Mouse (Mus musculus) MEL (cell line): ENCODE results near the gene Mxra8.

Source experiments
- CHD2 ChIP-seq: IDR thresholded peaks from 2 replicates; pipeline ENCODE4 v1.6.1; 2011; ENCODE audit warnings: low read length, improper control_type of control experiment
- CTCF ChIP-seq, 3 experiments: IDR thresholded peaks in 2 of 3; conservative IDR thresholded peaks in 1 of 3; 2 replicates each; pipeline ENCODE4 v1.5.1; 2011 to 2012; ENCODE audit warnings: low read length in 3 of 3, low read depth in 2 of 3, mild to moderate bottlenecking in 2 of 3, improper control_type of control experiment in 1 of 3, inconsistent platforms in 1 of 3, mixed read lengths in 1 of 3, moderate library complexity in 1 of 3; ENCODE audit not compliant: control insufficient read depth in 1 of 3, insufficient read depth in 1 of 3, poor library complexity in 1 of 3, severe bottlenecking in 1 of 3
- E2F4 ChIP-seq: IDR thresholded peaks from 2 replicates; pipeline ENCODE4 v1.6.1; 2011; ENCODE audit warnings: low read depth, low read length, improper control_type of control experiment, borderline replicate concordance
- ELF1 ChIP-seq: IDR thresholded peaks from 2 replicates; pipeline ENCODE4 v1.6.1; 2014; ENCODE audit warnings: low read depth, mild to moderate bottlenecking, inconsistent platforms, low read length, improper control_type of control experiment, moderate library complexity
- EP300 ChIP-seq, 2 experiments: IDR thresholded peaks; 2 replicates each; pipeline ENCODE4 v1.6.1; 2011; ENCODE audit warnings: improper control_type of control experiment in 2 of 2, low read length in 2 of 2, low read depth in 1 of 2, mild to moderate bottlenecking in 1 of 2
- MAFK ChIP-seq: IDR thresholded peaks from 2 replicates; pipeline ENCODE4 v1.6.1; 2011; ENCODE audit warnings: low read depth, mild to moderate bottlenecking, low read length, improper control_type of control experiment, borderline replicate concordance
- MYC ChIP-seq: IDR thresholded peaks from 2 replicates; pipeline ENCODE4 v1.6.1; 2011; ENCODE audit warnings: low read depth, mild to moderate bottlenecking, low read length, improper control_type of control experiment, moderate library complexity
- POLR2A ChIP-seq, 2 experiments: IDR thresholded peaks; 2 replicates each; pipeline ENCODE4 v1.6.1; 2011 to 2012; ENCODE audit warnings: low read length in 2 of 2, mild to moderate bottlenecking in 2 of 2, control low read depth in 1 of 2, improper control_type of control experiment in 1 of 2, low read depth in 1 of 2, moderate library complexity in 1 of 2; ENCODE audit not compliant: control insufficient read depth in 1 of 2, insufficient read depth in 1 of 2, poor library complexity in 1 of 2
- TCF12 ChIP-seq: IDR thresholded peaks from 2 replicates; pipeline ENCODE4 v1.6.1; 2014; ENCODE audit warnings: low read depth, mild to moderate bottlenecking, inconsistent platforms, low read length, improper control_type of control experiment, moderate library complexity
- UBTF ChIP-seq: IDR thresholded peaks from 2 replicates; pipeline ENCODE4 v1.6.1; 2012; ENCODE audit warnings: low read depth, mild to moderate bottlenecking, inconsistent platforms, low read length, improper control_type of control experiment, moderate library complexity, borderline replicate concordance; ENCODE audit not compliant: insufficient read depth
- ZNF384 ChIP-seq: IDR thresholded peaks from 2 replicates; pipeline ENCODE4 v1.6.1; 2012; ENCODE audit warnings: low read depth, mild to moderate bottlenecking, inconsistent platforms, low read length, improper control_type of control experiment

DNA sequence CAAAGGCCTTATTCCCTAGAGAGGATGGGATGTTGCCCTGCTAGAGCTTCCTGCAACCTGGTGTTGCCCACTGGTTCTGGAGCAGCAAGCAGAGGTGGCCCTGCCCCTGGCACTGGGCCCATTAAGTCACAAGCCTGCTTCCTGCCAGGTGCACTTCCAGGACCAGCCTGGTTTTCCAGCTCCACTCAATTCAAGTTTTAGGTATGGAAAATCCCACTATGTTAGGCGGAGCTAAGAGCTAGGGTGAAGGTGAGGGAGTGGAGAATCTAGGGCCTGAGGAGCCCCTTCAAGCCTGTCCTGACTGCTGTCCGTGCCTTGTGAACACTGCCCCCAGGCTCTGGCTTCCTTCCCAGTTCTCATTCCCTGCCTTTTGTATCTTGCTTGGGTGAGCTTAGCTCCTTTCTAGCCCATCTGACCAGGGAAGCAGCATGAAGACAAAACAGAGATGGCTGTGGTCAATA, 12.5 kb downstream of the Mxra8 start:
- TF ChIP-seq CTCF (IDR thresholded peaks at IDR 0.05 in 2 of 3, conservative IDR thresholded peaks at IDR 0.05 in 1 of 3; ENCODE audit: control insufficient read depth in 1 of 3, insufficient read depth in 1 of 3, low read depth in 2 of 3, low read length in 3 of 3, poor library complexity in 1 of 3, severe bottlenecking in 1 of 3) (no peak), TCF12 (no peak), CHD2 (no peak), UBTF (no peak), POLR2A (IDR thresholded peaks at IDR 0.05; ENCODE audit: control insufficient read depth in 1 of 2, insufficient read depth in 1 of 2, low read depth in 1 of 2, low read length in 2 of 2, poor library complexity in 1 of 2) (no peak), MYC (no peak), MAFK (no peak), E2F4 (no peak), ELF1 (no peak), ZNF384 (no peak), EP300 (IDR thresholded peaks at IDR 0.05; ENCODE audit: low read depth in 1 of 2, low read length in 2 of 2) (no peak)
